In the genomic region with DNA sequence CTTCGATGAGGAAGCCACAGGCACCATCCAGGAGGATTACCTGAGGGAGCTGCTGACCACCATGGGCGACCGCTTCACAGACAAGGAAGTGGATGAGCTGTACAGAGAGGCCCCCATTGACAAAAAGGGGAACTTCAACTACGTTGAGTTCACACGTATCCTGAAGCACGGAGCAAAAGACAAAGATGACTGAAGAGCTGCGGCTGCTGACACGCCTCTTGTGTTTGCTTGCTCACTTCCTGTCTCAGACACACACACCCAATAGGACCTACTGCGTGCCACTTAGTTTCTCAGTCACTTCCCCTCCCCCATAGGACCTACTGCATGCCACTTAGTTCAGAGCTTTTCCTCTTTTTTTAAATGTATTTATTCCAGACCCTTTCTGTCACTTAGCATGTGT, we compare ENCODE assay signal across 7 mouse cellular contexts. TPM values are rescaled to one million over a fixed set of nuclear protein-coding genes. Genes with fewer than 3 reads are reported as not detected.
DNase-seq lines count a peak whose midpoint lies in the region; ATAC-seq and TF ChIP-seq lines count a peak whose summit lies in the region.
"Not testable (repeated sequence)": the region's sequence is repeated elsewhere in the genome, so short reads cannot be mapped to it uniquely, and the experiment has no call there.

No protein-coding gene starts in this region.

- DNase-seq in induced T-regulatory cell, adult 2 months (ENCODE audit: low read depth) = peak; percentile 75
- peak; percentile 37 for DNase-seq in thymus, postnatal 14 days

- not testable (repeated sequence) for H3K27me3 ChIP-seq in E14TG2a.4 (ENCODE audit: insufficient read depth, low read length); liver, embryonic 16.5 days (ENCODE audit: control insufficient read depth, insufficient read depth, low read depth, low read length)

- peaks cover 56% of the 10 kb centered on the region for H3K4me1 ChIP-seq in E14TG2a.4 (replicated peaks; ENCODE audit: low read depth, low read length)
- H3K4me1 ChIP-seq in liver, embryonic 16.5 days (ENCODE audit: control insufficient read depth, low read depth, low read length) = not testable (repeated sequence)

- not testable (repeated sequence) for H3K9ac ChIP-seq in liver, embryonic 16.5 days (ENCODE audit: low read depth, low read length)

- H3K4me2 ChIP-seq in liver, embryonic 16.5 days (ENCODE audit: low read depth, low read length) = not testable (repeated sequence)

- H3K27ac ChIP-seq in liver, embryonic 16.5 days (ENCODE audit: low read length) = not testable (repeated sequence)
- H3K27ac ChIP-seq in macrophage = peak overlapping the region; percentile 24

- ATAC-seq in activated CD4-positive, CD25-positive, alpha-beta regulatory T cell, adult 4 months = peak; percentile 91
- ATAC-seq in liver, embryonic 16.5 days (ENCODE audit: low read depth) = peak; percentile 61
- peak; percentile 100 for ATAC-seq in neutrophil, adult 5-6 weeks (ENCODE audit: extremely low read depth, insufficient number of reproducible peaks, low FRiP score, poor library complexity, severe bottlenecking)

- H3K4me3 ChIP-seq in E14TG2a.4 (replicated peaks; ENCODE audit: low read length) = peak overlapping the region; percentile 64
- not testable (repeated sequence) for H3K4me3 ChIP-seq in liver, embryonic 16.5 days (ENCODE audit: low read depth, low read length); macrophage (ENCODE audit: inconsistent target)

- H3K79me2 ChIP-seq in macrophage (ENCODE audit: inconsistent target) = peaks cover 34% of the 10 kb centered on the region

- H3K9me3 ChIP-seq in E14TG2a.4 (ENCODE audit: low read length); liver, embryonic 16.5 days (replicated peaks; ENCODE audit: control insufficient read depth, low read length): not testable (repeated sequence)

- 41% methylated on average over 9 of the region's 9 CpGs for WGBS in liver, embryonic 16.5 days (ENCODE audit: insufficient replicate concordance)
- WGBS in macrophage (ENCODE audit: missing documents) = 2% methylated on average over 9 of the region's 9 CpGs

- TF ChIP-seq CTCF in E14TG2a.4 (conservative IDR thresholded peaks at IDR 0.05; ENCODE audit: low read length) = not testable (repeated sequence)

- peaks cover 68% of the 10 kb centered on the region for H3K36me3 ChIP-seq in E14TG2a.4 (ENCODE audit: insufficient read depth, low read length)
- H3K36me3 ChIP-seq in liver, embryonic 16.5 days (ENCODE audit: control insufficient read depth, insufficient read depth); macrophage (ENCODE audit: inconsistent target): not testable (repeated sequence)

RNA-seq across cellular contexts. Expression of a gene that starts 41.4 kb away (rescaled TPM):
- 10 to 100 TPM; 23.7 to 24.2 TPM for polyA plus RNA-seq in activated CD4-positive, CD25-positive, alpha-beta regulatory T cell, adult 4 months (2017; shearing (Covaris generic))
- 7.2 and 7.3 TPM in 2 replicates for polyA plus RNA-seq in liver, embryonic 16.5 days (2015; fragmentation: Nextera tagmentation; extraction: Ambion mirVana)
- 100 to 1,000 TPM in 13 of 26 experiments, 10 to 100 TPM in 13; 47.1 to 130 (median 101) TPM for total RNA-seq in macrophage (2018; cell fraction: chromatin; rRNA removed)
- total RNA-seq in macrophage (2018; cell fraction: cytosol; rRNA removed) = 10 to 100 TPM; 17.4 to 30.4 (median 24.6) TPM
- 10 to 100 TPM; 32.3 to 96.0 (median 60.7) TPM for total RNA-seq in macrophage (2018; cell fraction: nucleus; rRNA removed)
- polyA plus RNA-seq in macrophage (2018) = 18.3 to 24.5 TPM (median 22.6 TPM) in 3 replicates
- total RNA-seq in neutrophil, adult 5-6 weeks (2017) = 86.3 and 88.1 TPM in 2 replicates
